Mouse (Mus musculus) left cerebral cortex, adult 18-20 months (tissue): ENCODE measurements around the gene Nfatc4. TPM values are rescaled to one million over a fixed set of nuclear protein-coding genes. Genes with fewer than 3 reads are reported as not detected.

Source experiments
- DNase-seq, 2 experiments: peaks; one replicate each; pipeline ENCODE4 v3.0.0; 2021 to 2022; ENCODE audit warnings: low spot score in 2 of 2, mixed read lengths in 1 of 2
- long read RNA-seq, 2 experiments: library from polyadenylated mRNA; stranded (forward); transcript quantifications; one replicate each; pipeline ENCODE4 v2.0.0; 2021
- total RNA-seq, 2 experiments: library from RNA; stranded (reverse); gene quantifications; 2 replicates each; pipeline ENCODE4 v1.2.3; 2021

Gene Nfatc4
- total RNA-seq, result 1 to 10 TPM; 3.0 to 3.3 TPM
- long read RNA-seq, experiment 1, partial matches to known transcripts, result 0 of 1 reads
- long read RNA-seq, experiment 1, other reads (novel, unspliced or antisense), result 0 of 1 reads
- long read RNA-seq, experiment 2, partial matches to known transcripts, result 0 of 1 reads
- long read RNA-seq, experiment 2, other reads (novel, unspliced or antisense), result 0 of 1 reads

GRCm38 (mm10) chr14:55822991-55823762 is at the start of gene Nfatc4:
TSS of gene Nfatc4 (plus strand) at chr14:55823144.
- no peak for DNase-seq

DNA sequence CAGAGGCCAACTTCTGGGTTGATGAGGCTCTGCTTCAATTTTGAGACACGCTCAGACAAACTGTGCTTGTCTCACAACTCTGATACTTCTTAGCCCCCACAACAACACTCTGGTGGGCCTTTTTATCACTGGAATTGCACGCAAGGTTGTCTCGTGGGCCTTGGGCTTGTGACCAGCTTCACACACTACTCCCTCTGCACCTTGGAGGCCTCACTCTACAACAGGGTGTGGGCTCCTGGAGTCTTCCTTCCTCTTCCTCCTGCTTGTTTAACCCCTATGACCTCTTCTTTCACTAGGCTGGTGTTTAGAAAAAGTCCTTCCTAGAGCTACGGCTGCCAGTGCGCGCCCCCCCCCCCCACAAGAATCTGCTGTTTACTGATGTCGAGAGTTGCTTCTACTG is 46.2 kb upstream of the Nfatc4 start:
- no peak for DNase-seq

DNA sequence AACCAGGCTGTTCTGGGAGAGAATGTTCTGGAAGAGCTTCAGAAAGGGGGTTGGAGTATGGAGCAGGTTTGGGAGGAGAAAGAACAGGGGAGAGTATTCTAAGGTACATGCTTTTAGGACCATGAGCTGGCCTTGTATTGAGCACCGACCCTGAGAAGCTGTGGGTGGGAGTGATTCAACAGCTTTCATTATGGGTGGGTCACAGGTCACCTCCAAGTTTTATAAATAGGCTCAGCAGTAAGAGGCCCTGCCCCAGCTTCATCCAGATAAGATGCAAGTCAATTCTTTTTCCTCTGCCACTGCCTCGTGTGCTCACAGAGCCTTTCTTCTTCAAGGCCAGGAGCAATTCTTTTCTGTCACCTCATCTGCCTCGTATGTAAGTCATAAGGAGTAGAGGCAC is 45.8 kb upstream of the Nfatc4 start:
- DNase-seq, result no peak

DNA sequence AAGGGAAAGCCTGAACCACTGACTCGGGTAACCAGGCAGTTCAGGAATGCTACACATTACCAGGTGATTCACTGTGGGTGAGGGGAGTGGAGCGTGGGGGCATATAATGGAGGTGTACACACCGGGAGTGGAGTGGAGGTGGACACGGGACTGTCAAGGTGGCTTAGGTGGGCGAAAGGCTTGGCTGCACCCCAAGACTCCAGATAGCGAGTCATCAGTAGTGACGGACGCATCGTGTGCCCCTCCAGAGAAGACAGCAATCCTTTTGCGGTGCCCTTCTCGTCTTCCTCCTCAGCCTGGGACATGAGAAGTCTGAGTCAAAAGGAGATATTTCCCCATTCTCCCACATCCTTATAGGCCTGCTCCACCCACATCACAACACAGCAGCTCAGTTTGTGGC is 45.1 kb upstream of the Nfatc4 start:
- DNase-seq, result no peak

GRCm38 (mm10) chr14:55778686-55779085 is 44.3 kb upstream of the Nfatc4 start:
- DNase-seq, result no peak

DNA sequence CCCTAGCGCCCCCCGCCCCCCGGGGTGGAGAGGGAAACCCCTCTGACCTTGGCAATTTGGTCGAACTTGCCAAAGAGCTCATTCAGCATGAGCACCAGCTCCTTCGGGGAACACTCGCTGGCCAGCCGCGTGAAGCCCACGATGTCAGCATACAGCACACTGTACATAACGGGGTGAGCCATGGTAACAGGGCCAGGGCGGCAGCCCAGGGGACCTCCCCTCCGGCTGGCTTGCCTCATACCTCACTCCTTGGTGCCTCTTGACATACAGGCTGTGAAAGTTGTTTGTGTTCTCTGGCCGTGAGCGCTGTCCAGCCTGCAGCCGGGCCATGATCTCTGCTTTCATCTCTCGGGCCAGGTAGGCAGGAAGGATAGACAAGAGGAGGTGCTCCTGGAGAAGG is 43.3 kb upstream of the Nfatc4 start:
- DNase-seq, result no peak

DNA sequence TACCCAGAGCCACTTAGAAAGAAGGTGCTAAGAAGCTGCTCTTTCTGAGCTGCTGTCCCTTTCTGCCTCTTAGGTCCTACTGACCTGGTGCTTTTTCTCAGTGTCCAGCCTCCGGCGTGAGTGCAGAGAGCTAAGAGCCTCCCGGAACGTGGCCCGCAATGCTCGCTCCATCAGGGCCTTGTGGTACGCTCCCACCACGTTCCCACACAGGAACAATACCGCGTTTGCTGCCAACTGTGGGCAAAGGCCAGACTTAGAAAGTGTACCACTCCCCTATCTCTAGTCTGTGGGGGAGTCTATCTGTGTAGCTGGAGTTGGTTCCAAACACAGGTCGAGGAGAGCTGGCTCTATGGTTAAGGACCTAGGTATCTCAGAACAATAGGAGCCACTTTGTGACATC is 42.2 kb upstream of the Nfatc4 start:
- DNase-seq, result no peak

DNA sequence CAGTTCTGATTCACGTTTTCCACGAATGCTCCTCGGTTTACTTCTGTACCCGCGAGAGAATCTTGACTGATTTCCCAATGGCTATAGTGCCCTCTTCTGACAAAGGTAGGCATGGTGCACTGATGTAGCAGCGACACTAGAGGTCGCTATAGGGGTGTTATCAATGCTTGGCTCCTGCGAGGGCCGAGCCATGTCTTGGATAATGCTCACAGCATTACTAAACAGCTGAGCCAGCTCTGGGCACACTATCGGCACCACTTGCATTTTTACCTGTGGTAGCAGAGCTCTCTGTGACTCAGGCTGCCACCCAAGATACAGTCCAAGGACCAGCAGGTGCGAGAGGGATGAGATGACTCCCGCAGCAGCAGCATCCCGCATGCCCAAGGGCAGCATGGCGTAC is 41.6 kb upstream of the Nfatc4 start:
- DNase-seq, result peak; percentile 48 to 64

- no peak for DNase-seq
Observed at GRCm38 (mm10) chr14:55782361-55782960, 40.5 kb upstream of the Nfatc4 start.

DNA sequence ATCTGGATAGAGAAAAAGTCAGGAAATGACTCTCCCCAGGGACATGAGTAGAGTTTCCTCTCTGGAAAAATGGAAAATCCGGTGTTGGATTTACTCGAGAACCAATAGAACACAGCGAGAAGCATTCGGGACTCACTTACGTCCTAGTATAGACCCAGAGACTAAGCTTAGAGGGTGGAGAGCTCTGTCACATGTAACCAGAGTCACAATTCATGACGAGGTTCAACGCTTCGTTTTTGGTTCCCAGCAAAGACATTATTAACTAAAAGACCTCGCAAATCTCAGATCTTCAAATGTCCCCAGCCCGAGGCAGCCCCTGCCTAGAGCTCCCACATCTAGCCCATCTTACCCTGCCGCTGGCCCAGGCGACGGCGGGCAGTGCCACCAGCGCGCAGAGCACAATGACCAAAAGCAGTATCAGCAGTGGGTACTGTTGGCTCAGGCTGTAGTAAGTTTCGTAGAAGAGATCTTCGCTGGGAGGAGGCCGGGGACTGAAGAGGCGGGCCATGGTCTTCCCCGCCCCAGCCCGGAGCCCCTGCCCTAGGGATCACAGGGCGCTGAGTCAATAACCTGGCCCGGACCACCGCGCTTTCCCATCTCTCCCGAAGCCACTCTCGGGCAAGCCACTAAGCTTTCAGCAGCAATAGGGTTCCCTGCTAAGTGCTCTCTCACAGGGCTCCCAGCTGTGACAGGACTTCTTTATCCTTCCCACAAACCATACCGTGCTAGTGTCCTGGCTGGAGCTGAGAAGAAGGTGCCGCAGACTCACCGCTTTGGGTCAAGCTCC is 39.6 kb upstream of the Nfatc4 start:
- no peak for DNase-seq

- DNase-seq, result no peak
Observed at GRCm38 (mm10) chr14:55783958-55784235, 39.0 kb upstream of the Nfatc4 start, which contains the start of gene Adcy4. TSS of gene Adcy4 (minus strand) at chr14:55784095.

DNA sequence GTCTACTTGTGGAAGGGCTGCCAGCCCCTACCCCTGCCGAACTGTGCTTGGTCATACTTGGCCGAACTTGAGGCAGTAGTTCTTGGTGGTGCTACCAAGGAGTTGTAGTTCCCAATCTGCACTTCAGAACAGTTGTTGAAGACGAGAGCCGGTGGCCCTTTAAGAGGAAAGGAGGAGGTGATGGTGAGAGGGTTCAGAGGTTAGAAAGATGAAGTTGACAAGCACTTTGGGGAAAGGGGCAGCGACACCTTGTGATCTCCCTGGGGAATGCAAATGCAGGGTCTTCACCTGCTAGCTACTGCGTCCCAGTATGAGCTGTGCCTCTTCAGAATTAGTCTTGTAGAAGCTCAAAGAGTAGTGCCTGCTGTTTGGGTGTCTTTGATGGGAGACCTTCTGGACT is 37.7 kb upstream of the Nfatc4 start:
- DNase-seq, result no peak

DNA sequence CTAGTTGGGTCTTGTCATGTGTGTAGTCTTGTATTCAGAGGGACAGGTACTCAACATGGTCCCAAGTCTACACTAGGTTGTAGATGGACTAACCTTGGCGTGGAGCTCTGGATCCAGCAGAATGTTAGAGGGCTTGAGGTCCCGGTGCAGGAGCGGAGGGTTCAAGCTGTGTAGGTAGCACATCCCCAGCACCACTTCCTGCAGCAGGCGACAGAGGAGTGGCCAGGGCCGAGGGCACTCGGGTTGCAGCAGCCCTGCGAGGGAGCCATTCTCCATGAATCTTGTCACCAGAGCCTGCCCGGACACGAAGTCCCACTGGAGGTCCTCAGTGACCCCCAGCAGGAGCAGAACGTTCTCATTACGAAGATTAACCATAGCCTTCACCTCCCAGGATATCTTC is 35.2 kb upstream of the Nfatc4 start:
- no peak for DNase-seq

DNA sequence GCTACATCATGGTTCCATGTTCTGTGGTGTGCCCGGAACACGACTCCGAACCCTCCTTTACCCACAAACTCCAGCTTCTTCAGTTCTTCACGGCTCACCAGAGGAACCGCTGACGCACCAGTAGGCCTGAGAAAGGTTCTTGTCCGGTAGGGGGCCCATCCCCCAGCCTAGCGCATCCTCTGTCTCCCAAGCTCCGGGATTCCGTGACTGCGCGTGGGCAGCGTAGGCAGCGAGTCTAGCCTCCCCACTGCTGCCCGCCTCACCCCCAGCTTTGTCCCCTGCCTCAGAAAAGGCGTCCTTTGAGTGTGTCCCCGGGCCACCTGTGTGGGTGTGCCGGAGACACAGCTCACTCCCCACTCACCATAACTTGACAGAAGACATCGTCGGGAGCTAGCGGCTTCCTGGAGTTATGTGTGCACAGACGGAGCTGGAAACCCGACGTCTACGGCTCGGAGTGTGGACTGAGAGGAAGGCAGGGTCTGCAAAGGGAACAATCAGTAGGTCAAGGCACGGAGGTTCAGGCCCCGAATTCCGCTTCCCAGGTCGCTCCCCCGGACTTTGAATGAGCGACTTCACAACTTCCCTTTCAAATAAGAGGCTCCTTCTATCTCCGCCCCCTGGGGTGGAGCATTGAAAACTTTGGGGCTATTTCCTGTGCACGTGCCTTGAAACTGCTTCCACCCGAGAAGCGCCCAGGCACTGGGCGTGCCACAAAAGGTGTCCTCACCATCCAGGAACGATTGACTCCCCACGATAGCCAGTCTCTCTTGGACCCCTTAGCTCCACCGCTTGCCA is 34.5 kb upstream of the Nfatc4 start, which contains the start of gene Ripk3:
Ripk3 (minus strand) TSS at position 610 of the 795 bp plus-strand sequence.
- no peak for DNase-seq

GRCm38 (mm10) chr14:55793461-55793860 is 29.5 kb upstream of the Nfatc4 start:
- no peak for DNase-seq

- no peak for DNase-seq
Observed at GRCm38 (mm10) chr14:55793946-55794345, 29.0 kb upstream of the Nfatc4 start.

- DNase-seq, result no peak
Observed at GRCm38 (mm10) chr14:55795380-55796163, 27.4 kb upstream of the Nfatc4 start.

- peak; percentile 35 to 48 for DNase-seq
Observed at GRCm38 (mm10) chr14:55814885-55815284, 8.1 kb upstream of the Nfatc4 start.

DNA sequence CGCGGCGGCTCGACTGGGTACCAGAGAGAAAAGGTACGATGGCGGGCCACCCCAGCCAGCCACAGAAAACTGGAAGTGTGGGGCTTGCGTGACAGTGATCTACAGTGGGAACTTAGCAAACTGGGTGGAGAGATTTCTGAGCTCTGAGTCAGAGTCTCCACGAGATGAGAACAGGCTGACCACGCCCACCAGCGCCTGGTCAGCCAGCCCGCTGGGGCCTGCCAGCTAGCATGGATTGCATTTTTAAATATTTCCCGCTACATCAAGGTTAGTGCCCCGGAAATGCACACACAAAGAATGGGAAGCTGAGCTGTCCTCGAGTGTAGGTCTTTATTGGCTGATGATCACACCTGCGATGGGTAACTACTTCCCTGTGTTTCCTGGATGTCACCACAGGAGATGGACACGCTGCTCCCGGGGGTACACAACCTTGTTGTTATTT is 7.6 kb upstream of the Nfatc4 start:
- DNase-seq, result no peak

- DNase-seq, result no peak
Observed at GRCm38 (mm10) chr14:55819845-55820405, 3.0 kb upstream of the Nfatc4 start.
